Mouse (Mus musculus) liver, adult 2 months (tissue): ENCODE measurements around the gene Chrna9.

Experiments
- CTCF ChIP-seq: fragments of 200-500 bp; IDR thresholded peaks from 2 replicates; pipeline ENCODE4 v1.5.1; 2011; ENCODE audit warnings: low read depth, low read length, control low read depth
- POLR2A ChIP-seq: fragments of 200-500 bp; IDR thresholded peaks from 2 replicates; pipeline ENCODE4 v1.6.1; 2011; ENCODE audit warnings: low read length, control low read depth; ENCODE audit not compliant: insufficient read depth; ENCODE audit errors: extremely low read depth

- TF ChIP-seq POLR2A (no peak), CTCF (no peak)
These were observed 21.7 kb downstream of the Chrna9 start for GRCm38 (mm10) chr5:65956144-65957008.
